In genomic region chr4:133614274-133614761, GRCm38 (mm10) we compare ENCODE assay signal across 9 mouse cellular contexts. TPM values are rescaled to one million over a fixed set of nuclear protein-coding genes. Genes with fewer than 3 reads are reported as not detected.
DNase-seq lines count a peak whose midpoint lies in the region; ATAC-seq and TF ChIP-seq lines count a peak whose summit lies in the region.
"Had no signal": no experiment of that assay in that cellular context is flagged by ENCODE, and none has a peak within 500 bp of the region (broad histone marks: within the 10 kb centered on the region; RNA-seq: fewer than 3 reads in every experiment).

No protein-coding gene starts in this region.

- no peaks in the 10 kb centered on the region for H3K9me3 ChIP-seq in intestine, postnatal 0 days (ENCODE audit: control insufficient read depth)
- H3K9me3 ChIP-seq in intestine, embryonic 16.5 days (ENCODE audit: control insufficient read depth, low read length) = 0 out of 2 replicates have a peak, but pooled peaks cover 3% of the 10 kb centered on the region
- no peaks in the 10 kb centered on the region for H3K9me3 ChIP-seq in embryonic facial prominence, embryonic 15.5 days (replicated peaks)
- 0 out of 2 replicates have a peak, but pooled peaks cover 3% of the 10 kb centered on the region for H3K9me3 ChIP-seq in forebrain, embryonic 14.5 days (replicated peaks; ENCODE audit: control insufficient read depth, low read length)
- H3K9me3 ChIP-seq: heart, embryonic 15.5 days had no signal

- H3K27me3 ChIP-seq in intestine, postnatal 0 days (replicated peaks; ENCODE audit: control insufficient read depth, insufficient read depth, low read length) = no peaks in the 10 kb centered on the region
- H3K27me3 ChIP-seq in intestine, embryonic 16.5 days (replicated peaks; ENCODE audit: control insufficient read depth, insufficient read depth, low read length) = no peaks in the 10 kb centered on the region
- H3K27me3 ChIP-seq in embryonic facial prominence, embryonic 15.5 days = no peaks in the 10 kb centered on the region
- no peaks in the 10 kb centered on the region for H3K27me3 ChIP-seq in forebrain, embryonic 14.5 days (replicated peaks; ENCODE audit: control insufficient read depth, insufficient read depth, low read length)
- H3K27me3 ChIP-seq: heart, embryonic 15.5 days had no signal

- H3K4me3 ChIP-seq in intestine, postnatal 0 days (ENCODE audit: low read depth, low read length) = no peak overlapping the region
- H3K4me3 ChIP-seq in intestine, embryonic 16.5 days (ENCODE audit: low read length) = no peak overlapping the region
- H3K4me3 ChIP-seq in embryonic facial prominence, embryonic 15.5 days (replicated peaks) = no peak overlapping the region
- H3K4me3 ChIP-seq in lung, adult 2 months (replicated peaks; ENCODE audit: extremely low read depth, low read depth, low read length) = no peak overlapping the region
- H3K4me3 ChIP-seq in forebrain, embryonic 14.5 days (ENCODE audit: low read depth, low read length) = no peak overlapping the region
- H3K4me3 ChIP-seq: heart, embryonic 15.5 days had no signal

- no peak overlapping the region for H3K9ac ChIP-seq in intestine, postnatal 0 days (ENCODE audit: low read depth, low read length)
- H3K9ac ChIP-seq in intestine, embryonic 16.5 days (ENCODE audit: low read depth, low read length) = no peak overlapping the region
- no peak overlapping the region for H3K9ac ChIP-seq in embryonic facial prominence, embryonic 15.5 days
- no peak overlapping the region for H3K9ac ChIP-seq in forebrain, embryonic 14.5 days (ENCODE audit: low read length)
- H3K9ac ChIP-seq: heart, embryonic 15.5 days had no signal

- TF ChIP-seq CTCF in intestine, postnatal 0 days (IDR thresholded peaks at IDR 0.05; ENCODE audit: low read depth) = no peak
- TF ChIP-seq CTCF in lung, adult 2 months (IDR thresholded peaks at IDR 0.05; ENCODE audit: insufficient read depth, low read length) = no peak

- H3K36me3 ChIP-seq in intestine, postnatal 0 days (ENCODE audit: control insufficient read depth, insufficient read depth) = peaks cover 29% of the 10 kb centered on the region; the same call in 1 of the 2 replicates
- H3K36me3 ChIP-seq in intestine, embryonic 16.5 days (ENCODE audit: control insufficient read depth, insufficient read depth, low read length) = peaks cover 15% of the 10 kb centered on the region; the same call in 1 of the 2 replicates
- H3K36me3 ChIP-seq in embryonic facial prominence, embryonic 15.5 days = peaks cover 47% of the 10 kb centered on the region
- peaks cover 24% of the 10 kb centered on the region for H3K36me3 ChIP-seq in forebrain, embryonic 14.5 days (ENCODE audit: control insufficient read depth, insufficient read depth, low read length)

- no peaks in the 10 kb centered on the region for H3K4me1 ChIP-seq in intestine, postnatal 0 days (replicated peaks; ENCODE audit: control insufficient read depth, insufficient read depth, low read length)
- H3K4me1 ChIP-seq in intestine, embryonic 16.5 days (ENCODE audit: control insufficient read depth, insufficient read depth, low read length) = no peaks in the 10 kb centered on the region
- H3K4me1 ChIP-seq in embryonic facial prominence, embryonic 15.5 days = no peaks in the 10 kb centered on the region
- peaks cover 31% of the 10 kb centered on the region for H3K4me1 ChIP-seq in lung, adult 2 months (ENCODE audit: control insufficient read depth, insufficient read depth, low read length)
- H3K4me1 ChIP-seq in forebrain, embryonic 14.5 days (ENCODE audit: control insufficient read depth, insufficient read depth, low read length) = no peaks in the 10 kb centered on the region

- WGBS in intestine, postnatal 0 days = 82% methylated on average over 8 of the region's 8 CpGs
- 84% methylated on average over 8 of the region's 8 CpGs for WGBS in intestine, embryonic 16.5 days
- WGBS in embryonic facial prominence, embryonic 15.5 days = 82% methylated on average over 8 of the region's 8 CpGs
- WGBS in lung, adult 2 months = 31% methylated on average over 8 of the region's 8 CpGs
- WGBS in forebrain, embryonic 14.5 days = 89% methylated on average over 8 of the region's 8 CpGs

- peak; percentile 12 for ATAC-seq in intestine, postnatal 0 days
- no peak for ATAC-seq in intestine, embryonic 16.5 days
- ATAC-seq in embryonic facial prominence, embryonic 15.5 days (ENCODE audit: insufficient number of reproducible peaks, low FRiP score, low TSS enrichment, low read depth) = 0 out of 2 replicates have a peak, but pooled peaks have one; percentile 45
- ATAC-seq in megakaryocyte progenitor cell, adult 5-6 weeks (replicated peaks; ENCODE audit: poor library complexity) = no peak
- ATAC-seq in activated CD4-positive, CD25-positive, alpha-beta regulatory T cell, adult 4 months = no peak
- no peak for ATAC-seq in forebrain, embryonic 14.5 days

- no peak overlapping the region for H3K4me2 ChIP-seq in intestine, postnatal 0 days (replicated peaks; ENCODE audit: low read depth)
- no peak overlapping the region for H3K4me2 ChIP-seq in intestine, embryonic 16.5 days (ENCODE audit: low read depth, low read length)
- H3K4me2 ChIP-seq in embryonic facial prominence, embryonic 15.5 days (replicated peaks) = no peak overlapping the region
- H3K4me2 ChIP-seq in forebrain, embryonic 14.5 days (ENCODE audit: low read length) = no peak overlapping the region
- H3K4me2 ChIP-seq: heart, embryonic 15.5 days had no signal

- H3K27ac ChIP-seq in intestine, postnatal 0 days (ENCODE audit: low read depth, low read length) = no peak overlapping the region
- H3K27ac ChIP-seq in intestine, embryonic 16.5 days (ENCODE audit: low read length) = no peak overlapping the region
- 0 out of 2 replicates have a peak overlapping the region, but pooled peaks have one; percentile 44 for H3K27ac ChIP-seq in embryonic facial prominence, embryonic 15.5 days (replicated peaks)
- no peak overlapping the region for H3K27ac ChIP-seq in forebrain, embryonic 14.5 days (ENCODE audit: low read depth, low read length)
- H3K27ac ChIP-seq: heart, embryonic 15.5 days had no signal

- no peak for TF ChIP-seq POLR2A in lung, adult 2 months (IDR thresholded peaks at IDR 0.05; ENCODE audit: borderline replicate concordance, extremely low read depth, low read depth, low read length)

- DNase-seq in MN1 (ENCODE audit: low spot score) = peak; percentile 98
- peak; percentile 83 for DNase-seq in lung, adult 2 months
- DNase-seq in forebrain, embryonic 14.5 days (ENCODE audit: low spot score) = no peak

RNA-seq across cellular contexts. Expression of gene Sfn, which starts 12.3 kb away (rescaled TPM):
- polyA plus RNA-seq in intestine, postnatal 0 days (2015; fragmentation: Nextera tagmentation; extraction: Ambion mirVana) = 34.8 and 37.6 TPM in 2 replicates
- 50.1 and 59.9 TPM in 2 replicates for polyA plus RNA-seq in intestine, embryonic 16.5 days (2015; fragmentation: Nextera tagmentation; extraction: Ambion mirVana)
- 347 and 362 TPM in 2 replicates for polyA plus RNA-seq in embryonic facial prominence, embryonic 15.5 days (2015; fragmentation: Nextera tagmentation; extraction: Ambion mirVana)
- 13.0 and 107 TPM in 2 replicates for polyA plus RNA-seq in lung, adult 2 months (2012; rRNA removed)
- 3.6 and 3.7 TPM in 2 replicates for total RNA-seq in megakaryocyte progenitor cell, adult 5-6 weeks (2015)
- total RNA-seq in megakaryocyte progenitor cell, adult 5-6 weeks (2017) = 2.9 and 4.7 TPM in 2 replicates
- polyA plus RNA-seq in activated CD4-positive, CD25-positive, alpha-beta regulatory T cell, adult 4 months (2017; shearing (Covaris generic)) = 10 to 100 TPM; 10.2 to 22.2 TPM
- 0.84 and 1.1 TPM in 2 replicates for polyA plus RNA-seq in forebrain, embryonic 14.5 days (2014; fragmentation: Nextera tagmentation; extraction: Ambion mirVana)

RNA-seq across cellular contexts. Expression of gene Gpn2, which starts 30.2 kb away (rescaled TPM):
- 16.1 and 18.4 TPM in 2 replicates for polyA plus RNA-seq in intestine, postnatal 0 days (2015; fragmentation: Nextera tagmentation; extraction: Ambion mirVana)
- 17.1 and 17.3 TPM in 2 replicates for polyA plus RNA-seq in intestine, embryonic 16.5 days (2015; fragmentation: Nextera tagmentation; extraction: Ambion mirVana)
- 19.2 and 24.9 TPM in 2 replicates for polyA plus RNA-seq in embryonic facial prominence, embryonic 15.5 days (2015; fragmentation: Nextera tagmentation; extraction: Ambion mirVana)
- 40.8 and 43.3 TPM in 2 replicates for polyA plus RNA-seq in lung, adult 2 months (2012; rRNA removed)
- 17.1 and 21.6 TPM in 2 replicates for total RNA-seq in megakaryocyte progenitor cell, adult 5-6 weeks (2015)
- 17.5 and 22.2 TPM in 2 replicates for total RNA-seq in megakaryocyte progenitor cell, adult 5-6 weeks (2017)
- 1 to 10 TPM; 7.8 to 7.9 TPM for polyA plus RNA-seq in activated CD4-positive, CD25-positive, alpha-beta regulatory T cell, adult 4 months (2017; shearing (Covaris generic))
- 29.3 and 30.1 TPM in 2 replicates for polyA plus RNA-seq in forebrain, embryonic 14.5 days (2014; fragmentation: Nextera tagmentation; extraction: Ambion mirVana)

RNA-seq across cellular contexts. Expression of gene Zdhhc18, which starts 35.6 kb away (rescaled TPM):
- 1.8 and 2.3 TPM in 2 replicates for polyA plus RNA-seq in intestine, postnatal 0 days (2015; fragmentation: Nextera tagmentation; extraction: Ambion mirVana)
- polyA plus RNA-seq in intestine, embryonic 16.5 days (2015; fragmentation: Nextera tagmentation; extraction: Ambion mirVana) = 1.3 and 1.6 TPM in 2 replicates
- polyA plus RNA-seq in embryonic facial prominence, embryonic 15.5 days (2015; fragmentation: Nextera tagmentation; extraction: Ambion mirVana) = 4.6 and 5.4 TPM in 2 replicates
- 79.1 and 85.6 TPM in 2 replicates for polyA plus RNA-seq in lung, adult 2 months (2012; rRNA removed)
- 16.2 and 27.0 TPM in 2 replicates for total RNA-seq in megakaryocyte progenitor cell, adult 5-6 weeks (2015)
- total RNA-seq in megakaryocyte progenitor cell, adult 5-6 weeks (2017) = 7.8 and 11.5 TPM in 2 replicates
- polyA plus RNA-seq in activated CD4-positive, CD25-positive, alpha-beta regulatory T cell, adult 4 months (2017; shearing (Covaris generic)) = 10 to 100 TPM; 25.8 to 28.8 TPM
- 2.0 and 2.5 TPM in 2 replicates for polyA plus RNA-seq in forebrain, embryonic 14.5 days (2014; fragmentation: Nextera tagmentation; extraction: Ambion mirVana)

RNA-seq across cellular contexts. Expression of gene Gpatch3, which starts 39.8 kb away (rescaled TPM):
- polyA plus RNA-seq in intestine, postnatal 0 days (2015; fragmentation: Nextera tagmentation; extraction: Ambion mirVana) = 7.1 and 7.2 TPM in 2 replicates
- polyA plus RNA-seq in intestine, embryonic 16.5 days (2015; fragmentation: Nextera tagmentation; extraction: Ambion mirVana) = 5.5 and 7.5 TPM in 2 replicates
- polyA plus RNA-seq in embryonic facial prominence, embryonic 15.5 days (2015; fragmentation: Nextera tagmentation; extraction: Ambion mirVana) = 7.1 and 7.7 TPM in 2 replicates
- polyA plus RNA-seq in lung, adult 2 months (2012; rRNA removed) = 5.0 and 5.2 TPM in 2 replicates
- 1.6 and 2.9 TPM in 2 replicates for total RNA-seq in megakaryocyte progenitor cell, adult 5-6 weeks (2015)
- 14.9 and 28.7 TPM in 2 replicates for total RNA-seq in megakaryocyte progenitor cell, adult 5-6 weeks (2017)
- 1 to 10 TPM; 1.1 to 1.7 TPM for polyA plus RNA-seq in activated CD4-positive, CD25-positive, alpha-beta regulatory T cell, adult 4 months (2017; shearing (Covaris generic))
- 6.5 and 6.6 TPM in 2 replicates for polyA plus RNA-seq in forebrain, embryonic 14.5 days (2014; fragmentation: Nextera tagmentation; extraction: Ambion mirVana)

RNA-seq across cellular contexts. Expression of gene Pigv, which starts 58.1 kb away (rescaled TPM):
- 10.7 and 12.5 TPM in 2 replicates for polyA plus RNA-seq in intestine, postnatal 0 days (2015; fragmentation: Nextera tagmentation; extraction: Ambion mirVana)
- 16.6 and 18.5 TPM in 2 replicates for polyA plus RNA-seq in intestine, embryonic 16.5 days (2015; fragmentation: Nextera tagmentation; extraction: Ambion mirVana)
- 16.2 and 17.6 TPM in 2 replicates for polyA plus RNA-seq in embryonic facial prominence, embryonic 15.5 days (2015; fragmentation: Nextera tagmentation; extraction: Ambion mirVana)
- 13.6 and 15.9 TPM in 2 replicates for polyA plus RNA-seq in lung, adult 2 months (2012; rRNA removed)
- total RNA-seq in megakaryocyte progenitor cell, adult 5-6 weeks (2015) = 5.1 and 8.5 TPM in 2 replicates
- total RNA-seq in megakaryocyte progenitor cell, adult 5-6 weeks (2017) = 5.0 and 5.2 TPM in 2 replicates
- polyA plus RNA-seq in activated CD4-positive, CD25-positive, alpha-beta regulatory T cell, adult 4 months (2017; shearing (Covaris generic)) = 10 to 100 TPM; 10.6 to 11.9 TPM
- polyA plus RNA-seq in forebrain, embryonic 14.5 days (2014; fragmentation: Nextera tagmentation; extraction: Ambion mirVana) = 7.0 and 8.1 TPM in 2 replicates

Comparison
In these comparisons a context has a peak if more than half of its experiments do, and no peak if none do; other contexts are left out.
1. ATAC-seq: peak in intestine, postnatal 0 days (single experiment) and embryonic facial prominence, embryonic 15.5 days (single experiment); none in intestine, embryonic 16.5 days (single experiment), megakaryocyte progenitor cell, adult 5-6 weeks (single experiment), activated CD4-positive, CD25-positive, alpha-beta regulatory T cell, adult 4 months (single experiment) and forebrain, embryonic 14.5 days (single experiment).